Mouse (Mus musculus) urinary bladder, postnatal 36 days (tissue): ENCODE data around the gene Casp14.
"Not testable (repeated sequence)": the region's sequence is repeated elsewhere in the genome, so short reads cannot be mapped to it uniquely, and the experiment has no call there.

Source experiments
- DNase-seq, 2 experiments: peaks; one replicate each; pipeline ENCODE4 v3.0.0; 2022; ENCODE audit warnings: low spot score in 2 of 2, mixed read lengths in 1 of 2

The Casp14 gene

DNA sequence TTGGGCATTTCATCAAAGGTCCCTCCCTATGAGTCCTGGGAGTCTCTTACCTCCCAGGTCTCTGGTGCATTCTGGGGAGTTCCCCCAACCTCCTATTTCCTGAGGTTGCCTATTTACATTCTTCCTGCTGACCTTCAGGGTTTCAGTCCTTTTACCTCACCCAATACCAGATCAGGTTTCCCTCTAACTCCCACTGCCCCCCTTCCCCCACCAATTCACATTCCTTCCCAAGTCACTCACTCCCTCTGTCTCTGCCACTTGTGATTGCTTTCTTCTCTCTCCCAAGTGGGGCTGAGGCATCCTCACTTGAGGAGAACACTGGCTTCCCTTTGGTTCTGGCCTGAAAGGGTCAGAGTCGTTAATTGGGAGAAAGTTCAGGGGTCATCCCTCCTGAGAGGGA is 48.0 kb downstream of the Casp14 start:
- DNase-seq: not testable (repeated sequence)

DNA sequence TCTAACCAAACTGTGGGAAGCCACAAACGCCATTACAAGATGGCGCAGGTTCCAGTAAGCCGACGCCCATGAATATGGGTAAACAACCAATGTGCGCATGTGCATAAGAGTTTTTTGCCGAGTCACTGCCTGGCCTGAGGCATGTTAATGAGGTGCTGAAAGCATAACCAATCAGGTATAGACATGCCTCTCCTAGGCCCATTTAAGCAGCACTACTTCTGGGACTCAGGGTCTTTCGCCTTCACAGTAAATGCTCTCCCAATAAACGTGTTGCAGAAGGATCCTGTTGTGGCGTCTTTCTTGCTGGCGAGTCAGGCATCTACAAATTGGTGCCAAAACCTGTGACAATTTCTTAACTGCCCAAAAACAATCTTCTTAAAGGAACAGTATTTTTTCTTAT is 51.4 kb downstream of the Casp14 start:
- DNase-seq: not testable (repeated sequence)

DNA sequence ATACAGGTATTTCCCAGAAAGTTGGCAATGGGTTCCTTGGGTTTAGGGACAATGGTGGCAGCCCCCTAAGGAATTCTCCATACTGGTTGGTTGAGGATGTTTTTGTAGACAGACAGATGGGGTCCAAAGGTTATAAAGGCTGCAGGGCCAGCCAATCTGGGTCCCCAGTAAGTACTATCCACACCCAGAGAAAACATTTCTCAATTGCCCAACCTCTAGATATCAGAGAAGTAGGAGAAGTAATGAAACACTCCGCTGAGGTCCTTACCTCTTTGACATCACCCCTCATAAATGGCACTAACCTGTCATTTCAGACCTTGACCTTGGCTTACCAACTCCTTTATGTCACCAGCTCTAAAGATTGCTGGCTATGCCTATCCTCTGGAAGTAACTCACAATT is 53.5 kb downstream of the Casp14 start:
- DNase-seq: no peak
